Comparison of ENCODE assay signal across 17 mouse cellular contexts in the genomic region with DNA sequence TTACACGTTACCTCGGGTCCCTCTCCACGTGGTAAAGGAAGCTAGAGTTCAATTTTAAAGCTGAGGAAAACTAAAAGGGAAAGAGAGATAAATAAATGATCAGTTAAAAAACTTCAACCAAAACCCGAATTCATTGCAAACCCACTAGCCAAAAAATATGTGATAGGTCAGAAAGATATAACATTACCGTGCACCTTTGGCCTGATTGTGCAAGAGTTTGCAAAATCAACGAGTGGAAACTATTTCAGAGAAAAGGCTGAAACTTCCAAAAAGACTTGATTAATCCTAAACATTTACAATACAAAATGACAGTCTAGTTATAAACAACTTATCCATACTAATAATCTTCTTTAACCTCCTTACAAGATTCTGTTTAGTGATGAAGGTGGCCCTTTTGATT.
"Had no signal": no experiment of that assay in that cellular context is flagged by ENCODE, and none has a peak within 500 bp of the region (broad histone marks: within the 10 kb centered on the region; RNA-seq: fewer than 3 reads in every experiment).

No protein-coding gene starts in this region.

- DNase-seq: kidney, adult 18-20 months; kidney, postnatal 25 days; layer of hippocampus, adult 9-11 months; lung, adult 18-20 months; lung, postnatal 10 days; lung, postnatal 36 days; thymus, postnatal 25 days had no signal

- H3K4me3 ChIP-seq: intestine, embryonic 15.5 days; left cerebral cortex, adult 2 months; lung, embryonic 15.5 days; megakaryocyte, embryonic 14.5 days; midbrain, embryonic 10.5 days; midbrain, embryonic 13.5 days; myocyte had no signal

- H3K36me3 ChIP-seq: intestine, embryonic 15.5 days; lung, embryonic 15.5 days; midbrain, embryonic 10.5 days; midbrain, embryonic 13.5 days had no signal

- H3K9ac ChIP-seq: intestine, embryonic 15.5 days; lung, embryonic 15.5 days; midbrain, embryonic 13.5 days had no signal

- H3K27ac ChIP-seq: intestine, embryonic 15.5 days; kidney, postnatal 0 days; layer of hippocampus, adult 2 months; lung, embryonic 15.5 days; midbrain, embryonic 10.5 days; midbrain, embryonic 13.5 days had no signal

- ATAC-seq: intestine, embryonic 15.5 days; midbrain, embryonic 13.5 days; midbrain, embryonic 16.5 days had no signal

- H3K9me3 ChIP-seq: intestine, embryonic 15.5 days; lung, embryonic 15.5 days; midbrain, embryonic 10.5 days; midbrain, embryonic 13.5 days had no signal

- H3K4me2 ChIP-seq: lung, embryonic 15.5 days had no signal
